Mouse (Mus musculus): ENCODE measurements around the gene Ceacam16. TPM values are rescaled to one million over a fixed set of nuclear protein-coding genes. Genes with fewer than 3 reads are reported as not detected.

Gene Ceacam16
- total RNA-seq, 2 experiments from 2014 or later: 0.18 to 0.47 TPM

- peak; percentile 63 for ATAC-seq (ENCODE audit: poor library complexity, severe bottlenecking)
Observed at GRCm38 (mm10) chr7:19844521-19845171, 16.5 kb downstream of the Ceacam16 start.

- peak; percentile 75 for ATAC-seq (ENCODE audit: poor library complexity, severe bottlenecking)
Observed at GRCm38 (mm10) chr7:19843561-19843960, 17.5 kb downstream of the Ceacam16 start.

- no peak for ATAC-seq (ENCODE audit: poor library complexity, severe bottlenecking)
Observed at GRCm38 (mm10) chr7:19842885-19843504, 18.1 kb downstream of the Ceacam16 start.

GRCm38 (mm10) chr7:19841686-19842413 lies 19.2 kb downstream of the Ceacam16 start:
- ATAC-seq (ENCODE audit: poor library complexity, severe bottlenecking): no peak

- ATAC-seq (ENCODE audit: poor library complexity, severe bottlenecking): no peak
Observed at GRCm38 (mm10) chr7:19840936-19841335, 20.2 kb downstream of the Ceacam16 start.

- no peak for ATAC-seq (ENCODE audit: poor library complexity, severe bottlenecking)
Observed at GRCm38 (mm10) chr7:19840371-19840770, 20.7 kb downstream of the Ceacam16 start.

- ATAC-seq (ENCODE audit: poor library complexity, severe bottlenecking): no peak
Observed at GRCm38 (mm10) chr7:19836843-19837242, 24.3 kb downstream of the Ceacam16 start.

- no peak for ATAC-seq (ENCODE audit: poor library complexity, severe bottlenecking)
Observed at GRCm38 (mm10) chr7:19834055-19834454, 27.0 kb downstream of the Ceacam16 start.

GRCm38 (mm10) chr7:19831837-19832236 lies 29.3 kb downstream of the Ceacam16 start:
- ATAC-seq (ENCODE audit: poor library complexity, severe bottlenecking): peak; percentile 43

- peak; percentile 95 for ATAC-seq (ENCODE audit: poor library complexity, severe bottlenecking)
Observed at GRCm38 (mm10) chr7:19830682-19831156, 30.4 kb downstream of the Ceacam16 start.

GRCm38 (mm10) chr7:19829694-19830093 lies 31.4 kb downstream of the Ceacam16 start:
- no peak for ATAC-seq (ENCODE audit: poor library complexity, severe bottlenecking)

- no peak for ATAC-seq (ENCODE audit: poor library complexity, severe bottlenecking)
Observed at GRCm38 (mm10) chr7:19826756-19827155, 34.3 kb downstream of the Ceacam16 start.

- peak; percentile 82 for ATAC-seq (ENCODE audit: poor library complexity, severe bottlenecking)
Observed at GRCm38 (mm10) chr7:19824182-19824973, 36.7 kb downstream of the Ceacam16 start.

- ATAC-seq (ENCODE audit: poor library complexity, severe bottlenecking): peak; percentile 68
Observed at GRCm38 (mm10) chr7:19823256-19824181, 37.6 kb downstream of the Ceacam16 start.

- ATAC-seq (ENCODE audit: poor library complexity, severe bottlenecking): peak; percentile 45
Observed at GRCm38 (mm10) chr7:19822604-19823058, 38.5 kb downstream of the Ceacam16 start, which contains the start of gene Bcl3. Gene Bcl3, minus strand, starts transcription at chr7:19822770.

- no peak for ATAC-seq (ENCODE audit: poor library complexity, severe bottlenecking)
Observed at GRCm38 (mm10) chr7:19822193-19822592, 38.9 kb downstream of the Ceacam16 start.

- ATAC-seq (ENCODE audit: poor library complexity, severe bottlenecking): no peak
Observed at GRCm38 (mm10) chr7:19821633-19822032, 39.5 kb downstream of the Ceacam16 start.

- ATAC-seq (ENCODE audit: poor library complexity, severe bottlenecking): no peak
Observed at GRCm38 (mm10) chr7:19820347-19821048, 40.6 kb downstream of the Ceacam16 start.

GRCm38 (mm10) chr7:19818875-19819274 lies 42.2 kb downstream of the Ceacam16 start:
- ATAC-seq (ENCODE audit: poor library complexity, severe bottlenecking): no peak

Measured in megakaryocyte, adult 5-6 weeks (primary cell).